Mouse (Mus musculus): ENCODE measurements around the gene H2-D1.

DNA sequence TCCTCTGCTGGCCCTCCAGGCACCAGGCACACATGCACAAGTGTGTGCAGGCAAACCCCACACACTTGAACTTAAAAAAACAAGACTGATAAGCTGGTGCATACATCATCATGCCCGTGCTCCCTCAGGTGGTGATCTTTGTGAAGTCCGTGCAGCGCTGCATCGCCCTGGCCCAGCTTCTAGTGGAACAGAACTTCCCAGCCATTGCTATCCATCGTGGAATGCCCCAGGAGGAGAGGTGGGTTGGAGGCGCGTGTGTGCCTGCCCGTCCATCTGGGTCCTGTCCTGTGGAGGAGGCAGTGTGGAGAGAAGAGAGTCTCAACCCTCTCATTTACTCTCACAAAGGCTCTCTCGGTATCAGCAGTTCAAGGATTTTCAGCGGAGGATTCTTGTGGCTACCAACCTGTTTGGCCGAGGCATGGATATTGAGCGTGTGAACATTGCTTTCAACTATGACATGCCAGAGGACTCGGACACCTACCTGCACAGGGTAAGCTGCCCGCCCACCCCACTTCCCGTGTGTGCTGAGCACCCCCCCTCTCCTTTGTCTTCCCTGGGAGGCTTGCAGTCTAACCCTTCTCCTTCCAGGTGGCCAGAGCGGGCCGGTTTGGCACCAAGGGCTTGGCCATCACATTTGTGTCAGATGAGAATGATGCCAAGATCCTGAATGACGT, 9.8 kb upstream of the H2-D1 start:
- TF ChIP-seq POLR2A (IDR thresholded peaks at IDR 0.05; ENCODE audit: low read depth, low read length) (no peak), CTCF (conservative IDR thresholded peaks at IDR 0.05; ENCODE audit: insufficient read depth, insufficient read length, low read depth, low read length) (no peak)
